Mouse (Mus musculus): ENCODE data around the gene Phf7. TPM values are rescaled to one million over a fixed set of nuclear protein-coding genes. Genes with fewer than 3 reads are reported as not detected.
A peak's percentile ranks its signal among the peaks of the same experiment; 100 is the strongest.

The Phf7 gene
- 10 to 100 TPM; 11.8 to 12.2 TPM for polyA plus RNA-seq (2017; shearing (Covaris generic))

GRCm38 (mm10) chr14:31251084-31251604 is at the start of gene Phf7, which contains the start of gene Bap1:
Phf7 (minus strand) TSS chr14:31251317.
Bap1 (plus strand) TSS chr14:31251450.
- ATAC-seq, result peak; percentile 80

DNA sequence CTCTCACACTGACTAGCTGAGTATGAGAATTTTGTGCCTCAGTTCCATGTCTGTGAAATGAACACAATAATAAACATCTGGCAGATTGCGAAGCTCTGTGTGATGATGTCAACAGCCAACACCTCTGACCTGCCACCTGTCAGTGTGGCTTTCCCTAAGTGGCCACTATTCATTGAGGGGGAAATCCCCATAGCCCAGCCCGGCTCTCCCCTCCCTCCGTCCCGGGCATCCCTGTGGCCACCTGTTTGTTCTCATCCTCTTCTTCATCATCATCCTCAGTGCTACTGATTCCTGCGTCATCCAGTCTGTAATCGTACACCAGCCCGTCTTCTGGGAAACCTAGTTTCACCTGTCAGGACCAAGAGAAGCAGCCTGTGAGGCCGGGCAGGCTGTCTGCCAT is 34.6 kb upstream of the Phf7 start:
- no peak for ATAC-seq

- peak; percentile 87 for ATAC-seq
Measured at GRCm38 (mm10) chr14:31272164-31272563, 21.0 kb upstream of the Phf7 start.

GRCm38 (mm10) chr14:31271121-31271520 is 20.0 kb upstream of the Phf7 start:
- ATAC-seq, result no peak

GRCm38 (mm10) chr14:31269456-31270100 is 18.5 kb upstream of the Phf7 start:
- ATAC-seq, result no peak

- no peak for ATAC-seq
Measured at GRCm38 (mm10) chr14:31268301-31269001, 17.3 kb upstream of the Phf7 start.

GRCm38 (mm10) chr14:31267649-31268048 is 16.5 kb upstream of the Phf7 start:
- no peak for ATAC-seq

DNA sequence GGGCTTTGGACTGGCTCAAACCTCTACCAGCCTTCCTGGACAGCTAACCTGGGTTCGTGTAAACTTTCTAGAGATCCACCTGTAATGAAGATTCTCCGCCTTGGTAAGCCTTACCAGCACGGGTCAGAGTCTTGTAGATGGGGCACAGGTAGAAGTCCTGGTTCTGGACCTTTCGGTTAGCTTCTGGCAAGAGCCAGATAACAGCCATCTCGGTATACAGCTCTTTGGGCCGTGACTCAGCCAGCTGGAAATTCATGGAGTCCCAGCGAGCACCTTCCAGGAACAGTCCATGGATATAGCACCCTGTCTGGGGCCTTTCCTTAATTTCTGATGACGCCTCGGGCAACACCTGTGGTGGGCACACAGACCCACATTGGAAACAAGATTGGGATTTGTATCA is 9.8 kb upstream of the Phf7 start:
- ATAC-seq, result no peak

DNA sequence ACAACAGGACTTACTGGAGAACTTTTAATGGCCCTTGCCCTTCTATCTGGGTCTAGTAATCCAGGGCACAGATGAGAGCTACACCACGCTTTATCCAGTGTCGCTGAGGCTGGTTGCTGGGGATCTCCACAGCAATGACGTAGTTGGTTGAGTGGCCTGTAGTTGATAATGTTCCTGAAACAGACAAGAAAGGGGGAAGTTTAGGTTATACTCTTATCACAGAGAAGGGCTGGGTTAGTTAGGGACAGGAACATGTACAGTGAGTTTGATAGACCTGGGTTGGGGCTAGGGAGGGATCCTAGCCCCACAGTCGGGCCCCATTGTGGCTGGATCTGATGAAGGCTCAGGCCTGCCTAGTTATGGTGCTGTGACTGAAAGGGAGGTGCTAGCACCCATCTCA is 9.3 kb upstream of the Phf7 start:
- ATAC-seq, result no peak

DNA sequence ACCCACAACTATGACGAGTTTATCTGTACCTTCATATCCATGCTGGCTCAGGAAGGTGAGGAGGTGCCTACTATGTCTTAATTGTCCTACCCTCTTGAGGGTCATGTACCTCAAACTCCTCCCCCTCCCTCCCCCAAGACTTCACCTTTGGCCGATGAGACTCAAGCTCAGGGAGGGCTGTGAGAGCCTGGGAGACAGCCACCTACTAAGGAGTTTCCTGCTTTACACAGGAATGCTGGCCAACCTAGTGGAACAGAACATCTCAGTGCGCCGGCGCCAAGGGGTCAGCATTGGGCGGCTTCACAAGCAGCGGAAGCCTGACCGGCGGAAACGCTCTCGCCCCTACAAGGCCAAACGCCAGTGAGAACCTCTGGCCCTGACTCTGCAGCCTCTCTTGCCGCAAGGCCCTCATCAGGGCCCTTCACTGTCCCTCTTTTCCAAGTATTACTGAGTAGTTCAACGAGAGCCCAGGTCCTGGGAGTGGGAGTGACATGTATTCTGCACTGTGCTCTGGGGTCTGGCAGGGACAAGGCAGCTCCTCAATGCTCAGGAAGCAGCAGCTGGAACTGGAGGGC is 7.4 kb upstream of the Phf7 start:
- no peak for ATAC-seq

- ATAC-seq, result no peak
Measured at GRCm38 (mm10) chr14:31252091-31252490, 974 bp upstream of the Phf7 start.

GRCm38 (mm10) chr14:31251626-31252025 is 509 bp upstream of the Phf7 start:
- ATAC-seq, result peak; percentile 30

DNA sequence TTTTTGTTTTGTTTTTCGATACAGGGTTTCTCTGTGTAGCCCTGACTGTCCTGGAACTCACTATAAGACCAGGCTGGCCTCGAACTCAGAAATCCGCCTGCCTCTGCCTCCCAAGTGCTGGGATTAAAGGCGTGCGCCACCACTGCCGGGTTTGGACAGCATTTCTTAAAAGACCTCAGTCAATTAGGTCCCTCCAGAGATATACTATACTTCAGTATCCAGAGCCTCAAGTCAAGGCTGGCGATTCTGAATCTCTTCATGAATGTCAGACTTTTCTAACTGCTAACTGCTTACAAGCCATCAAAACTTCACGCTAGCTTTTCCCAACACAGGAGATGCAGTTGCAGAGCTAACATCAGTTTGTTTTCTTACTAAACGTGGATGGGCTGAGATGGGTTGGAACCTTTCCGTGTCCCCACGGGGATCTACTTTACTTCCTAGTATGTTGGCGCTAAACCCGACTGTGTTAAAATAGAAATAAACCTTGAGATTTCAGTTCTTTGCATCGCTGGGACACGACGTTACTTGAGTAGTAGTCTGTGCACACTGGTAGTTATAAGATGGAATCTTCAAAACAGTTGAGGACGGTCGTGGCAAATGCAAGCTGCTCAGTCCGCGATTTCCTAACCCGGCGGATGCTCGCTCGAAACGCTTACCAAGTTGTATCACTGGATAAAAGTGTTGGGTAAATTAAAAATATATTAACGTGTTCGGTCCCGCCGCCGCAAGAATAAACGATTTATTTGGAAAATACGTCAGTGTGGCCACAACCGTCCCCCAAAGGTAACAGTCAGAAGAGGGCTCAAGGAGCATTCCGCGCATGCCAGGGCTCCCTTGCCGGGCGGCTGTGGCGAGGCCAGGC is 664 bp downstream of the Phf7 start:
- ATAC-seq, result peak; percentile 46

DNA sequence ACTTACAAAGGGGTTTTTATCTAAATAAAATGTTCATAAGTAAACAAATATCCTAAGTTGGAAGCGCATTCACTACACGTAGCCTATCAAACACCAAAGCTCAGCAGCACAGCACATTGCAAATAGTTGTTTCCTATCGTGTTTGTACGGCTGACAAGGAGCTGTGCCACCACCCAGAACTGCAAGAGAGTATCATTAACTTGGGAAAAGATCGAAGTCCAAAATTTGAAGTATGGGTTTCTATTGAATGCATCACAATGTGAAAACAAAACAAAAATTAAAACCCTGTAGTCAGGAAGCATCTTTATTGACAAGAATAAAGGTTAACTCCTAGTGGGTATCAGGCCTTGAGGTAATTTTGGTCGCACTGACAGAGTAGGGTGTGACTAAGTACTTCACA is 2.7 kb downstream of the Phf7 start:
- ATAC-seq, result no peak

GRCm38 (mm10) chr14:31245946-31246345 is 5.2 kb downstream of the Phf7 start:
- ATAC-seq, result no peak

DNA sequence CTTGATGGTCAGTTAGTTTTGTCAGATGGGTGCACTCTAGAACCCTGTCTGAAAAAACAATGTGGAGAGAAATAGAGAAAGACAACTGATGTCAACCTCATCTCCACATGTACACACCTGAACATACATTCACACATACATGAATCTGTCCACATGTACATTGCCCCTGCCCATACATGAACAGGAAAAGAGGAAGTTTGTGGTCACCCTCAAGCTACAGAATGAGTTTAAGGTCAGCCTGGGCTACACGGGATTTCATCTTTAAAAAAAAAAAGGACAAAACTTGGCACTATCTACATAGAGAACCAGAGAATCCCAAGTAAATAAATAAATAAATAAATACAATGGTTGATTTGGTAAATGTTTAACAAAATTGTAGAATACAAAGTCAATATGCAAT is 6.3 kb downstream of the Phf7 start:
- no peak for ATAC-seq

DNA sequence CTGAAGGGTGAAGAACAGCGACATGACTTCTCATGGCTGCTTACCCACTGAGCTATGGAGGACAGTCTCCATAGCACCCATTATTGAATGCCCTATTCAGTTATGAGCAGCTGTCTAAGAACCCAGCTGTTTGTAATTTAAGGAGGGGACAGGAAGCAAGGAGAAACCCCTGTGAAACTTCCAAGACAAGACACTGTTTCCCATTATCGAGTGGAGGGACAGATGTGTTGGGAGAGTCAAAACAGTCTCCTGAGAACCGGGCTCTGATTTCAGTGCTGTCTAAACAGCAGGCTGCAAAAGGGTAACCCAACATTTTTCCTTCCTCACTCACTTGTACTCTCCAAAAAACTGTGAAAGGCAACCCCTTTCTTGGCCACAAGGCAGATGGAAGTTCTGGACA is 10.6 kb downstream of the Phf7 start:
- no peak for ATAC-seq

GRCm38 (mm10) chr14:31237101-31237882 is 13.8 kb downstream of the Phf7 start:
- no peak for ATAC-seq

- peak; percentile 83 for ATAC-seq
Measured at GRCm38 (mm10) chr14:31233996-31234591, 17.0 kb downstream of the Phf7 start.

GRCm38 (mm10) chr14:31233070-31233995 is 17.8 kb downstream of the Phf7 start:
- ATAC-seq, result peak; percentile 5
